Mouse (Mus musculus): ENCODE results near the gene Tnrc6b.

DNA sequence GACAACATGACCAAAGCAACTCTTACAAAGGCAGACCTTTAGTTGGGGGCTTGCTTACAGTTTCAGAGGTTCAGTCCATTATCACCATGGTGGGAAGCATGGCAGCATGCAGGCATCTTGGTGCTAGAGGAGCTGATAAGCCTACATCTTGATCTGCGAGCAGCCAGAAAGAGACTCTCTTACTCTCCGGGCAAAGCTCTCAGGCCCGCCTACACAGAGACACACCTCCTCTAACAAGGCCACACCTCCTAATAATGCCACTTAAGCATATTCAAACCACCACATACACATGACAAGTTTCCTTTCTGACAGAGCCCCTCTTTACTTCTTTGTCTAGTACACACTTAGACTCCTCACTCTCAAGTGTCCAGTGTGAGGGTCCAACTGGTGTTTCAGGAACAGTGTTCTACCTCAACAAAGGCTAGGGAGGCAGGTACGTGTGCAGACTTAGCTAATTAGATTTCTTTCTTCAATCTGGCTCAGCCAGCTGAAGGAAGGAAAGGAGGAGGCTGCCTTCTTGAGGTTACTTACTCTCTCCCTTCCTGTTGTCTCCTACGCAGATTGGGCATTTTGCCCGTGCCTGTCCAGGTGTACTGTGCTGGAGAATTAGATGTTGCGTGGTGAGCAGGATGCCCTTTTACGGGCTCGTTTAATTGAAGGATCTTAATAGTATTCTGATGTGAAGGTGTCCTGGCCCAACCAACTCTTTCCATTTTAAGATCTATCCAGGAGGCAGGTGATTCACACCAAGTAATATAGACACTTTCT is 128.7 kb downstream of the Tnrc6b start:
- TF ChIP-seq CTCF (IDR thresholded peaks at IDR 0.05; ENCODE audit: insufficient read depth, low read depth, low read length) (no peak), POLR2A (IDR thresholded peaks at IDR 0.05; ENCODE audit: insufficient read depth, low read depth, low read length) (no peak)
